7 mouse cellular contexts compared by ENCODE assay signal in the genomic region with DNA sequence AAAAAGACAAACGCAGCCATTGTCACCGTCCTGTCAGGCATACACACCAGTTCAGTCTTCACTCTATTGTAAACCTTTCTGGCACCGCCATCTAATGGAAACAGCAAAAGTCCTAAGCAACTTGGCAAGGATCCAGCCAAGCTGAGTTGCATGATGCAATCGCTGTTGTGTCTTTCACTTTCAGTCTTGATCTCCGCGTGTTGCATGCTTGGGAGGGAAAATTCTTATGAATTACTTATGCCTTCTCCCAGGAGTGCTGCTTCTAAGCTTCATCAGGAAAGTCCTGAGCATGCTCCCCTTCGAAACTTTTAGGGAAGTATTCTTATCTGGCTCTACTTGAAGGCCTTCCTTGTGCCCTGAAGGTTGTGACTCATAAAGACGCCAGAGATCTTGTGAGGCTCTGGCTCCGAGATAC. TPM values are rescaled to one million over a fixed set of nuclear protein-coding genes. Genes with fewer than 3 reads are reported as not detected.
DNase-seq lines count a peak whose midpoint lies in the region; ATAC-seq and TF ChIP-seq lines count a peak whose summit lies in the region.

No protein-coding gene starts in this region.

- TF ChIP-seq CTCF in lung, embryonic 14.5 days (IDR thresholded peaks at IDR 0.05; ENCODE audit: low read depth) = no peak

- no peaks in the 10 kb centered on the region for H3K36me3 ChIP-seq in midbrain, embryonic 14.5 days (ENCODE audit: control insufficient read depth, insufficient read depth, low read length)
- no peaks in the 10 kb centered on the region for H3K36me3 ChIP-seq in midbrain, embryonic 13.5 days
- no peaks in the 10 kb centered on the region for H3K36me3 ChIP-seq in lung, embryonic 14.5 days (ENCODE audit: insufficient read depth)
- no peaks in the 10 kb centered on the region for H3K36me3 ChIP-seq in stomach, embryonic 16.5 days (ENCODE audit: control insufficient read depth, insufficient read depth, low read length)

- no peak overlapping the region for H3K9ac ChIP-seq in midbrain, embryonic 14.5 days (replicated peaks; ENCODE audit: low read length)
- H3K9ac ChIP-seq in midbrain, embryonic 13.5 days (replicated peaks) = no peak overlapping the region
- H3K9ac ChIP-seq in lung, embryonic 14.5 days = no peak overlapping the region
- no peak overlapping the region for H3K9ac ChIP-seq in stomach, embryonic 16.5 days (ENCODE audit: low read length)

- no peaks in the 10 kb centered on the region for H3K9me3 ChIP-seq in midbrain, embryonic 14.5 days (ENCODE audit: control insufficient read depth, low read length)
- H3K9me3 ChIP-seq in midbrain, embryonic 13.5 days = no peaks in the 10 kb centered on the region
- H3K9me3 ChIP-seq in lung, embryonic 14.5 days (ENCODE audit: low read depth, low read length) = no peaks in the 10 kb centered on the region
- 0 out of 2 replicates have a peak, but pooled peaks cover 4% of the 10 kb centered on the region for H3K9me3 ChIP-seq in stomach, embryonic 16.5 days (replicated peaks; ENCODE audit: control insufficient read depth, low read length)

- H3K27me3 ChIP-seq in midbrain, embryonic 14.5 days (ENCODE audit: control insufficient read depth, insufficient read depth, low read length) = no peaks in the 10 kb centered on the region
- no peaks in the 10 kb centered on the region for H3K27me3 ChIP-seq in midbrain, embryonic 13.5 days
- H3K27me3 ChIP-seq in lung, embryonic 14.5 days (ENCODE audit: insufficient read depth, low read length) = no peaks in the 10 kb centered on the region
- no peaks in the 10 kb centered on the region for H3K27me3 ChIP-seq in stomach, embryonic 16.5 days (ENCODE audit: control insufficient read depth, insufficient read depth, low read length)

- no peak overlapping the region for H3K4me2 ChIP-seq in midbrain, embryonic 14.5 days (ENCODE audit: low read length)
- H3K4me2 ChIP-seq in midbrain, embryonic 13.5 days (replicated peaks) = no peak overlapping the region
- peak overlapping the region; percentile 29; the same call in 1 of the 2 replicates for H3K4me2 ChIP-seq in lung, embryonic 14.5 days
- 0 out of 2 replicates have a peak overlapping the region, but pooled peaks have one; percentile 2 for H3K4me2 ChIP-seq in stomach, embryonic 16.5 days (ENCODE audit: low read depth, low read length)

- WGBS in midbrain, embryonic 14.5 days = 72% methylated on average over 9 of the region's 9 CpGs
- 78% methylated on average over 9 of the region's 9 CpGs for WGBS in midbrain, embryonic 13.5 days
- whole genome bisulfite sequencing in lung, embryonic 14.5 days = 57% methylated on average over 9 of the region's 9 CpGs
- WGBS in stomach, embryonic 16.5 days = 72% methylated on average over 9 of the region's 9 CpGs

- H3K4me3 ChIP-seq in midbrain, embryonic 14.5 days (replicated peaks; ENCODE audit: low read depth, low read length) = no peak overlapping the region
- no peak overlapping the region for H3K4me3 ChIP-seq in midbrain, embryonic 13.5 days (replicated peaks)
- H3K4me3 ChIP-seq in lung, embryonic 14.5 days (ENCODE audit: low read depth, low read length) = no peak overlapping the region
- H3K4me3 ChIP-seq in stomach, embryonic 16.5 days (replicated peaks; ENCODE audit: low read length) = no peak overlapping the region

- H3K4me1 ChIP-seq in midbrain, embryonic 14.5 days (ENCODE audit: control insufficient read depth, insufficient read depth, low read length) = no peaks in the 10 kb centered on the region
- H3K4me1 ChIP-seq in midbrain, embryonic 13.5 days (replicated peaks) = no peaks in the 10 kb centered on the region
- H3K4me1 ChIP-seq in lung, embryonic 14.5 days (ENCODE audit: insufficient read depth) = no peaks in the 10 kb centered on the region
- no peaks in the 10 kb centered on the region for H3K4me1 ChIP-seq in stomach, embryonic 16.5 days (ENCODE audit: control insufficient read depth, insufficient read depth, low read length)

- DNase-seq in midbrain, embryonic 14.5 days = peak; percentile 56
- DNase-seq in T-cell, adult 2 months (ENCODE audit: low spot score) = peak; percentile 55
- peak; percentile 91 for DNase-seq in lung, embryonic 14.5 days
- DNase-seq in left cerebral cortex, adult 8-10 months (ENCODE audit: low spot score in 2 of 2) = no peak

- ATAC-seq in midbrain, embryonic 14.5 days (ENCODE audit: low FRiP score, low TSS enrichment) = no peak
- no peak for ATAC-seq in midbrain, embryonic 13.5 days
- peak; percentile 71 for ATAC-seq in granulocyte monocyte progenitor cell, adult 5-6 weeks (replicated peaks; ENCODE audit: poor library complexity, severe bottlenecking)
- ATAC-seq in lung, embryonic 14.5 days (ENCODE audit: insufficient read depth) = peak; percentile 49; the same call in 1 of the 2 replicates
- no peak for ATAC-seq in stomach, embryonic 16.5 days (ENCODE audit: insufficient read depth, low FRiP score)

- H3K27ac ChIP-seq in midbrain, embryonic 14.5 days (replicated peaks; ENCODE audit: low read depth, low read length) = no peak overlapping the region
- no peak overlapping the region for H3K27ac ChIP-seq in midbrain, embryonic 13.5 days
- no peak overlapping the region for H3K27ac ChIP-seq in lung, embryonic 14.5 days (ENCODE audit: low read depth)
- H3K27ac ChIP-seq in stomach, embryonic 16.5 days (ENCODE audit: low read length) = no peak overlapping the region

RNA-seq across cellular contexts. Expression of a gene that starts 19.4 kb away (rescaled TPM):
- 38.8 and 46.8 TPM in 2 replicates for polyA plus RNA-seq in midbrain, embryonic 14.5 days (2014; fragmentation: Nextera tagmentation; extraction: Ambion mirVana)
- 26.5 and 26.9 TPM in 2 replicates for polyA plus RNA-seq in midbrain, embryonic 13.5 days (2015; fragmentation: Nextera tagmentation; extraction: Ambion mirVana)
- total RNA-seq in granulocyte monocyte progenitor cell, adult 5-6 weeks (2014; fragmentation: Nextera tagmentation) = 25.1 and 39.0 TPM in 2 replicates
- total RNA-seq in granulocyte monocyte progenitor cell, adult 5-6 weeks (2017) = 20.8 and 23.1 TPM in 2 replicates
- 28.9 and 31.3 TPM in 2 replicates for polyA plus RNA-seq in lung, embryonic 14.5 days (2014; fragmentation: Nextera tagmentation; extraction: Ambion mirVana)
- polyA plus RNA-seq in stomach, embryonic 16.5 days (2015; fragmentation: Nextera tagmentation; extraction: Ambion mirVana) = 24.8 and 25.0 TPM in 2 replicates
- total RNA-seq in left cerebral cortex, adult 8-10 months (2022) = 10 to 100 TPM; 23.7 to 27.8 (median 27.4) TPM

Comparison
In these comparisons a context has a peak if more than half of its experiments do, and no peak if none do; other contexts are left out.
1. ATAC-seq: peak in granulocyte monocyte progenitor cell, adult 5-6 weeks (single experiment) and lung, embryonic 14.5 days (single experiment); none in midbrain, embryonic 14.5 days (single experiment), midbrain, embryonic 13.5 days (single experiment) and stomach, embryonic 16.5 days (single experiment).
2. DNase-seq: peak in midbrain, embryonic 14.5 days (single experiment), T-cell, adult 2 months (single experiment) and lung, embryonic 14.5 days (single experiment); none in left cerebral cortex, adult 8-10 months (0 of 2).
3. H3K4me2 ChIP-seq: peak in lung, embryonic 14.5 days (single experiment) and stomach, embryonic 16.5 days (single experiment); none in midbrain, embryonic 14.5 days (single experiment) and midbrain, embryonic 13.5 days (single experiment).